Mouse (Mus musculus) CD4-positive, CD25-positive, alpha-beta regulatory T cell, adult 4 months (primary cell): ENCODE measurements around the gene 1810013L24Rik. TPM values are rescaled to one million over a fixed set of nuclear protein-coding genes. Genes with fewer than 3 reads are reported as not detected.

Experiments
- polyA plus RNA-seq, 2 experiments: library from polyadenylated mRNA; unstranded; fragments of 100-300 nt; shearing (Covaris generic); gene quantifications; one replicate each; pipeline ENCODE4 v1.2.1; 2017

Gene 1810013L24Rik
- polyA plus RNA-seq, 2 experiments from 2014 or later = 16.6 to 25.7 TPM

Other genes with a start within 250 kb of the 1810013L24Rik start
- 100 to 1,000 TPM in 1 of 2 experiments, 10 to 100 TPM in 1; 93.6 to 129 TPM for gene Pmm2, start 192.4 kb upstream of the 1810013L24Rik start, polyA plus RNA-seq
- 10 to 100 TPM; 10.1 to 15.7 TPM for gene Tmem186, start 192.4 kb upstream of the 1810013L24Rik start, polyA plus RNA-seq
- gene Carhsp1, start 157.9 kb upstream of the 1810013L24Rik start, polyA plus RNA-seq = 10 to 100 TPM; 11.7 to 29.4 TPM
- not detected for gene Gm5767, start 149.3 kb upstream of the 1810013L24Rik start, polyA plus RNA-seq
- gene Usp7, start 37.8 kb upstream of the 1810013L24Rik start, polyA plus RNA-seq = 10 to 100 TPM; 39.2 to 51.8 TPM